Mouse (Mus musculus): ENCODE data around the gene Pknox2.

Pknox2 gene

GRCm38 (mm10) chr9:36976596-36977362 is 170.4 kb downstream of the Pknox2 start:
- no peak for DNase-seq

- peak; percentile 47 for DNase-seq
These were observed 173.6 kb downstream of the Pknox2 start for GRCm38 (mm10) chr9:36973486-36974227.

GRCm38 (mm10) chr9:36972089-36972488 is 175.1 kb downstream of the Pknox2 start:
- no peak for DNase-seq

- peak; percentile 42 for DNase-seq
These were observed 176.1 kb downstream of the Pknox2 start for GRCm38 (mm10) chr9:36971066-36971465.

GRCm38 (mm10) chr9:36970651-36971050 is 176.6 kb downstream of the Pknox2 start:
- DNase-seq, result peak; percentile 92

GRCm38 (mm10) chr9:36969131-36969530 is 178.1 kb downstream of the Pknox2 start:
- DNase-seq, result no peak

GRCm38 (mm10) chr9:36968713-36969112 is 178.5 kb downstream of the Pknox2 start:
- peak; percentile 61 for DNase-seq

- no peak for DNase-seq
These were observed 179.0 kb downstream of the Pknox2 start for GRCm38 (mm10) chr9:36968236-36968635.

- peak; percentile 55 for DNase-seq
These were observed 181.5 kb downstream of the Pknox2 start for GRCm38 (mm10) chr9:36965720-36966119.

GRCm38 (mm10) chr9:36964230-36964629 is 183.0 kb downstream of the Pknox2 start:
- DNase-seq, result no peak

GRCm38 (mm10) chr9:36963512-36963911 is 183.7 kb downstream of the Pknox2 start:
- no peak for DNase-seq

- no peak for DNase-seq
These were observed 185.3 kb downstream of the Pknox2 start for GRCm38 (mm10) chr9:36961874-36962273.

GRCm38 (mm10) chr9:36961153-36961552 is 186.1 kb downstream of the Pknox2 start:
- no peak for DNase-seq

GRCm38 (mm10) chr9:36951133-36951484 is 196.1 kb downstream of the Pknox2 start:
- no peak for DNase-seq

GRCm38 (mm10) chr9:36950271-36951132 is 196.7 kb downstream of the Pknox2 start:
- DNase-seq, result no peak

- DNase-seq, result no peak
These were observed 199.0 kb downstream of the Pknox2 start for GRCm38 (mm10) chr9:36948181-36948580.

- peak; percentile 80 for DNase-seq
These were observed 200.0 kb downstream of the Pknox2 start for GRCm38 (mm10) chr9:36947056-36947694.

- no peak for DNase-seq
These were observed 202.4 kb downstream of the Pknox2 start for GRCm38 (mm10) chr9:36944843-36945242.

- DNase-seq, result no peak
These were observed 204.6 kb downstream of the Pknox2 start for GRCm38 (mm10) chr9:36942561-36942960.

GRCm38 (mm10) chr9:36942131-36942530 is 205.1 kb downstream of the Pknox2 start:
- no peak for DNase-seq

GRCm38 (mm10) chr9:36941565-36941964 is 205.6 kb downstream of the Pknox2 start:
- DNase-seq, result no peak

GRCm38 (mm10) chr9:36938601-36939078 is 208.6 kb downstream of the Pknox2 start:
- no peak for DNase-seq
